Mouse (Mus musculus) midbrain, postnatal 0 days (tissue): Measurements from ENCODE around the gene Syn1. TPM values are rescaled to one million over a fixed set of nuclear protein-coding genes. Genes with fewer than 3 reads are reported as not detected.

Experiments
- ATAC-seq: fragments of 200-750 bp; cut with Nextera tagmentation; 2 replicates; pipeline ENCODE4 v1.8.0; 2017; ENCODE audit warnings: moderate number of reproducible peaks, mild to moderate bottlenecking, moderate TSS enrichment, moderate library complexity; ENCODE audit not compliant: low FRiP score
- DNase-seq: peaks from one replicate; pipeline ENCODE4 v3.0.0-alpha.2; 2015; ENCODE audit warnings: low spot score
- H3K27ac ChIP-seq: fragments of 300-500 bp; sonication (generic); 2 replicates; pipeline ENCODE4 v1.5.1; 2014; ENCODE audit warnings: low read depth, mild to moderate bottlenecking, low read length, mixed read lengths
- H3K27me3 ChIP-seq: fragments of 300-500 bp; sonication (generic); 2 replicates; pipeline ENCODE4 v1.6.1; 2014; ENCODE audit warnings: low read length, control low read depth, mixed read lengths; ENCODE audit not compliant: insufficient read depth
- H3K36me3 ChIP-seq: fragments of 300-500 bp; sonication (generic); 2 replicates; pipeline ENCODE4 v1.6.1; 2014; ENCODE audit warnings: low read length, control low read depth, mixed read lengths; ENCODE audit not compliant: insufficient read depth
- H3K4me1 ChIP-seq: fragments of 300-500 bp; sonication (generic); 2 replicates; pipeline ENCODE4 v1.6.1; 2014; ENCODE audit warnings: mild to moderate bottlenecking, control low read depth, antibody characterized with exemption, low read length, mixed read lengths; ENCODE audit not compliant: insufficient read depth
- H3K4me2 ChIP-seq: fragments of 300-500 bp; sonication (generic); 2 replicates; pipeline ENCODE4 v1.6.1; 2014; ENCODE audit warnings: low read depth, mild to moderate bottlenecking, low read length, mixed read lengths; ENCODE audit not compliant: poor library complexity, severe bottlenecking
- H3K4me3 ChIP-seq: fragments of 300-500 bp; sonication (generic); 2 replicates; pipeline ENCODE4 v1.5.1; 2014; ENCODE audit warnings: low read depth, mild to moderate bottlenecking, low read length, moderate library complexity
- H3K9ac ChIP-seq: fragments of 300-500 bp; sonication (generic); replicated peaks from 2 replicates; pipeline ENCODE4 v1.6.1; 2014; ENCODE audit warnings: mild to moderate bottlenecking, low read length, moderate library complexity, mixed read lengths; ENCODE audit not compliant: poor library complexity, severe bottlenecking
- H3K9me3 ChIP-seq: fragments of 300-500 bp; sonication (generic); 2 replicates; pipeline ENCODE4 v1.6.1; 2016; ENCODE audit warnings: low read length, control low read depth
- CTCF ChIP-seq: IDR thresholded peaks from 2 replicates; pipeline ENCODE4 v1.5.1; 2016; ENCODE audit warnings: antibody characterized with exemption, mild to moderate bottlenecking
- WGBS: fragments of 180-500 bp; shearing (Covaris S2); extraction: QIAGEN DNeasy Blood & Tissue Kit; methylation state at CpG from one replicate; pipeline ENCODE4 v1.1.7; 2014; 5-methylcytosine and 5-hydroxymethylcytosine counted together
- polyA plus RNA-seq: library from polyadenylated mRNA; unstranded; fragments of >200 nt; fragmentation: Nextera tagmentation; extraction: Ambion mirVana; gene quantifications from 2 replicates; pipeline ENCODE4 v1.2.1, GENCODE M21; 2015
- total RNA-seq: library from RNA; depleted of rRNA; stranded (reverse); fragments of >200 nt; gene quantifications from 2 replicates; pipeline ENCODE4 v1.2.3, GENCODE M21; 2014; rRNA removed

Gene Syn1
- total RNA-seq (60.9 and 70.8 TPM in 2 replicates), polyA plus RNA-seq (113 and 115 TPM in 2 replicates)

DNA sequence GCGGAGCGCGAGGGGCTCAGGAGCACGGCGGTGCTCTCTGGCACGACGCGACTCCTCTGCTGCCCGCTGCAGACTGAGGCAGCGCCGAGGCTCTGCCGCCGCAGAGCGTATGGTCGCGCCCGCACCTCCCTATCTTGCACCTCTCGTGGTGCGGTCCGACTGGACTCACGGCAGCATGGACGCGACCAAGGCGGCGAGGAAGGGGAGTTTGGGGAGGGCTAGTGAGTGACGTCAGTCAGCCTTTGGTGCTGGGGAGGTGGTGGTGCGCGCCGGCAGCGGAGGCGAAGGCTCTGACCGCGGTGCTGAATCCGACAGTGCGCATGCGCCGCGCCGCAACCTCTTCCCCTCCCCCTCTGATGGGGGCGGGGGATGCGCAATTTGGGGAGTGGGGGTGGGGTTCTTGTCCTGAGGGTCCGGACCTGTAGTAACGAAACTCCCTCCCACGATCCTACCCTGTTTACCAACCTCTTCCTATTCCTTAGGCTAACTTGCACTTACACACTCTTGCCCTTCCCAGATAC is at the start of gene Syn1:
Syn1 (minus strand) TSS at position 161 of the 521 bp plus-strand sequence.
- no peaks in the 10 kb centered on the region for H3K27me3 ChIP-seq
- H3K36me3 ChIP-seq: no peaks in the 10 kb centered on the region
- H3K27ac ChIP-seq: peak within 1 kb of the TSS; percentile 77
- no peaks in the 10 kb centered on the region for H3K9me3 ChIP-seq
- peak; percentile 94 for DNase-seq
- 11% methylated on average over 37 of the region's 44 CpGs for WGBS
- ATAC-seq: peak; percentile 96
- H3K9ac ChIP-seq: peak within 1 kb of the TSS; percentile 71
- peak within 1 kb of the TSS; percentile 56 for H3K4me3 ChIP-seq
- TF ChIP-seq CTCF: no peak; the same call in 1 of the 2 replicates
- peaks cover 3% of the 10 kb centered on the region; the same call in 1 of the 2 replicates for H3K4me1 ChIP-seq
- H3K4me2 ChIP-seq: peak within 1 kb of the TSS; percentile 56

DNA sequence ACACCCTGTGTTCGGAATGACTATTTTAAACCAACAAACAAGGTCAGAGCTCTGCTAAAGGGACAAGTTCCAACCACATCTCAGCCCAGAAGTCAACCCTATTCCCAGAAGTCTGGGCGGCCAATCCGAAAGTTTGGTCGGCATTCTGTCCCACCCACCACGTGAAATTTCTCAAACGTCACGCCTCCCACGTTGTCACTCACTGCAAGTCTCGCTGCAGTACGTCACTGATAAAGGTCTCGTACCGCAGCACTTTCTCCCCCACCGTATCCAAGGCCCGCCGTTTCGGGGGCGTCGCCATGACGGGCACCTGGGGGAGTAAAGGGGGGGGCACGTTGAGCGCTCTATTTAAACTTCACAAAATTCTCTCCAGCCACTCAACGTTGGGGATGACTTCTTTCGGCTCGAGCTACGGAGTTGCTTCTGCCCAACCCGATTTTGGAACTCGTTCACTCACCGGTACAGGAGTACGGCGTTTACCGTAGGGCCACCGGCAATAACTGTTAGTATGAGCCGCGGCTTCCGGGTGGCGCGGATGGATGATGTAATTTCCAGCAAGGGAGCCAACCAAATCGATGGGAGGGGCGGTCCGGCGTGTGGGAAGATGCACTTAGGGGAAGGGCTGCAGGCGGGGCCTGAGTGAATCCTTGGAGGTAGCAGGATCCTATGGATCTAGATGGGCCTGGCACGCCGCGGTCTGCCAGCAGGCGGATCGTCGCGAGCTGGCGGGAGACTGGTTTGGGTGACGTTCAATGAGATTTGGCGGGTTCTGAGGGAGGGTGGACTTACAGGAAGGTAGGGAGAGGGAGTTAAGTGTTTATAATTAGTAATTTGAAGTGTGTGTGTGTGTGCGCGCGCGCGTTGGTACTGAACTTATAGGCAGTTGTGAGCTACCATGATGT is 40.9 kb upstream of the Syn1 start, which contains the start of gene Uxt:
Uxt (minus strand) TSS at position 541 of the 902 bp plus-strand sequence.
- Histone ChIP-seq H3K4me2 (peak within 1 kb of the TSS; percentile 43), H3K27me3 (no peaks in the 10 kb centered on the region), H3K4me1 (no peaks in the 10 kb centered on the region), H3K4me3 (peak within 1 kb of the TSS; percentile 37), H3K9me3 (no peaks in the 10 kb centered on the region), H3K27ac (peak within 1 kb of the TSS; percentile 4), H3K9ac (peak within 1 kb of the TSS; percentile 24; the same call in 1 of the 2 replicates), H3K36me3 (no peaks in the 10 kb centered on the region)
- peak; percentile 51 for TF ChIP-seq CTCF
- peak; percentile 97 for ATAC-seq
- peak; percentile 90 for DNase-seq
- whole genome bisulfite sequencing: 17% methylated on average over 57 of the region's 57 CpGs

DNA sequence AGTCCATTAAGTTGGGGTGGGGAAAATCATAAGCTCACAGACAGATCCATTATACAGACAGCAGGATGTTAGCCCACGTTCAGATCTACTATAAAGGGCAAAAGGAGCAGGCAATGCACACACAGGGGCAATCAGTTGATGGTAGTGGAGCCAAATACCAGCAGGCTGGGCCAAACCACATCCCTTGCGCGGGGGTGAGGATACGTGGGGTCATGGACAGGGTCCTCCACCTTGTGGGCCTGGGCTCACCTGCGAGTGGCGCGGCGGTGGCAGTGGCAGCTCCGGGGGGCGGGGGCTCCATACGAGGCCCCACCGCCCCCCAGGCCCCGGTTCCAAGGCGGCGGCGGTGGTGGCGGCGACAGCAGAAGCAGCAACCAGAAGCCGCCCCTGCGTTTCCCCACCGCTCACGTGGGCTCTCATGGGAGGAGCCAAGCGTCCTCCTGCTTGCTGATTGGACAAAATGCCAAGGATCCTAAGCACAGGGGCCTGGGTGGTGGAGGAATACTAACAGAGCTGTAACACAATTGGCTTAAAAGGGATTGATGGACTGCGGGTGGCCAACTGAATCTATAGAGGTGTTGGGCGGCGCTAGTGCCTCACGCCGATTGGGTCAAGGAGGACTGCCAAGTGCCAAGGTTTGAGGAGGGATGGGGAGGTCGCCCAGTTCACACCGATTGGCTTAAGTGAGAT is 29.5 kb upstream of the Syn1 start, which contains the start of gene Elk1:
Elk1 (minus strand) TSS at position 418 of the 690 bp plus-strand sequence.
- H3K4me3 ChIP-seq: peak within 1 kb of the TSS; percentile 54
- no peaks in the 10 kb centered on the region for H3K4me1 ChIP-seq
- peak within 1 kb of the TSS; percentile 51 for H3K4me2 ChIP-seq
- ATAC-seq (peak; percentile 98), DNase-seq (peak; percentile 96)
- no peaks in the 10 kb centered on the region; the same call in 1 of the 2 replicates for H3K36me3 ChIP-seq
- no peaks in the 10 kb centered on the region for H3K27me3 ChIP-seq
- 17% methylated on average over 26 of the region's 30 CpGs for WGBS
- H3K9ac ChIP-seq: peak within 1 kb of the TSS; percentile 61
- H3K27ac ChIP-seq: peak within 1 kb of the TSS; percentile 78
- no peak for TF ChIP-seq CTCF
- no peaks in the 10 kb centered on the region for H3K9me3 ChIP-seq

DNA sequence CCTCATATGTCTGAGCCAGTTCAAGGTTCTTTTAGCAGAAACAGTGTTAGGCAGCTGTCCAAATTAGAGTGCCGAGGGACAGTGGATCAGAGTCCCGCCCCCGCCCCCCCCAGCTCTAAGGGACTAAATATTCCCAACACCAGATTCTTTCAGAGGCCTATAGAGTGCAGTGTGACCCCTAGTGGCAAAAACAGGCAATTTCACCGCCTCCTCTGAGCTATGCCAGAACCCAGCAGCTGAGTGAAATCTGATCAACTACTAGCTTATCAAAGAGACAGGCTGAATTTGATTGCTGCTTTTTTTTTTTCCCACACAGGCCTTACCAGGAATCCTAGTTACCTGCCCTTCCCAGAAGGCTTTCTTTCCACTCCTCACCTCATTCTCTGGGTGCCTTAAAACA is 25.3 kb upstream of the Syn1 start:
- Histone ChIP-seq H3K27ac (no peak overlapping the region), H3K27me3 (no peaks in the 10 kb centered on the region), H3K9me3 (no peaks in the 10 kb centered on the region), H3K36me3 (0 out of 2 replicates have a peak, but pooled peaks cover 2% of the 10 kb centered on the region), H3K4me2 (no peak overlapping the region), H3K4me3 (no peak overlapping the region), H3K9ac (no peak overlapping the region), H3K4me1 (no peaks in the 10 kb centered on the region)
- peak; percentile 70 for TF ChIP-seq CTCF
- DNase-seq (peak; percentile 51), ATAC-seq (no peak)
- 6% methylated on average over 3 of the region's 4 CpGs for WGBS

DNA sequence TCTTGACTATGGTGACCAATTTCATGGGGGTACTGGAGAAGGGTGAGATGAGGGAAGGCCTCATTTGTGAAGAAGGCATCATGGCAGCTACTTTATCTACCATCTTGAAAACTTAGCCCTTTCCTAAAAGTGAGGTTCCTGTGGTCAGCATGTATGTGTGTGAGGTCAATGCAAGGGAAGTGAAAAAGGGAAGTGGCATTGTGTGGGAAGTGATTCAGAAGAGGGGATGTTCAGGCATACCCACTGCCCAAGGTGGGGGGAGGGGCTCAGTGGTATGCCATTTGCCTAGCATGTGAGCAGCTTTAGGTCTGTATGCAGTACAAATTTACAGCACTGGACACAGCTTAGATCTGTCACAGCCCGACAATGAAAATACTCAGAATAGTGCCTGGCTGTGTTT is 11.2 kb upstream of the Syn1 start:
- Histone ChIP-seq H3K4me1 (no peaks in the 10 kb centered on the region), H3K9me3 (no peaks in the 10 kb centered on the region), H3K36me3 (peaks cover 11% of the 10 kb centered on the region; the same call in 1 of the 2 replicates), H3K9ac (no peak overlapping the region), H3K4me3 (no peak overlapping the region), H3K27ac (no peak overlapping the region), H3K4me2 (no peak overlapping the region), H3K27me3 (no peaks in the 10 kb centered on the region)
- WGBS: 95% methylated on average over 1 of the region's 1 CpGs
- DNase-seq (no peak), ATAC-seq (no peak)
- no peak for TF ChIP-seq CTCF
